Mouse (Mus musculus): ENCODE results near the gene Tbl1x. TPM values are rescaled to one million over a fixed set of nuclear protein-coding genes. Genes with fewer than 3 reads are reported as not detected.
A peak's percentile ranks its signal among the peaks of the same experiment; 100 is the strongest.

Gene Tbl1x
- polyA plus RNA-seq, 1 experiment: 33.4 TPM

- H3K4me3 ChIP-seq (ENCODE audit: insufficient read depth, low read length): peak overlapping the region; percentile 86
- H3K27ac ChIP-seq (ENCODE audit: insufficient read depth, low read length): peak overlapping the region; percentile 91
- no peak for TF ChIP-seq CTCF (IDR thresholded peaks at IDR 0.05; ENCODE audit: extremely low read depth, insufficient read depth, low read length)
- no peak for TF ChIP-seq POLR2A (IDR thresholded peaks at IDR 0.05; ENCODE audit: extremely low read depth, insufficient read depth, low read length)
- no peaks in the 10 kb centered on the region for H3K4me1 ChIP-seq (ENCODE audit: control insufficient read depth, insufficient read depth, low read length)
These were observed 1.0 kb upstream of the Tbl1x start for GRCm38 (mm10) chrX:77509776-77510175.

DNA sequence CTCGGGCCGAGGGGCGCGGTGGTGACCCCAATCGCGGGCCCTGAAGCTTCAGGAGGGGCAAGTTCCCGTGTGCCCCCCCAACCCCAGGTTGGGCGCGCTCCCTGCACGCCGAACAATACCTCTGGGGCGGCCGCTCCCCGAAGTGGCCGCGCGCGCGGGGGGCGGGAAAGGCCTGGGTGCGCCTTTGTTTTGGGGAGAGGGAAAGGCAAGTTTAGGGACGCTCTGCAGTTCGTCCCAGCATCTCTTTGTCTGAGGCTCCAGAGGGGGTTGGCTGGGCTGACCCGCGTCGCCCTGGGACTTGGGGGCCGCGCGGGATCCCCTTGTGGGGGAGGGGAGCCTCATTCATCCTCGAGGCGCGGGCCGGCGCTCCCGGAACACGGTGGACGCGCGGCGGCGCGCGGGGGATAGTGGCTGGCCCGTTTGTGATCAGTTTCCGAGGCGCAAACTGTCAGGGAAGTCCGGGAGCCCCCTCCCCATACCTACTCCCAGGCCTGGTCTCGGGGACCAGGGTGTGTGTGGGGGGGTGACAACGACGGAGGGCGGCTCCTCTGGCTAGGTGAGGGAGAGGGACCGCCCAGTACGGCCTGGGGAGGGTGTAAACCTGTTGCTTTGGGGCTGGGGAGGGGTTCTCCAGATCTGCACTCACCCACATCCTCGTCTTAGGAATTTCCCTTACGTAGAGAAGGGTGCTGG is 634 bp downstream of the Tbl1x start:
- H3K4me1 ChIP-seq (ENCODE audit: control insufficient read depth, insufficient read depth, low read length): no peaks in the 10 kb centered on the region
- TF ChIP-seq CTCF (IDR thresholded peaks at IDR 0.05; ENCODE audit: extremely low read depth, insufficient read depth, low read length) (no peak), POLR2A (IDR thresholded peaks at IDR 0.05; ENCODE audit: extremely low read depth, insufficient read depth, low read length) (no peak)
- peak overlapping the region; percentile 86 for H3K4me3 ChIP-seq (ENCODE audit: insufficient read depth, low read length)

DNA sequence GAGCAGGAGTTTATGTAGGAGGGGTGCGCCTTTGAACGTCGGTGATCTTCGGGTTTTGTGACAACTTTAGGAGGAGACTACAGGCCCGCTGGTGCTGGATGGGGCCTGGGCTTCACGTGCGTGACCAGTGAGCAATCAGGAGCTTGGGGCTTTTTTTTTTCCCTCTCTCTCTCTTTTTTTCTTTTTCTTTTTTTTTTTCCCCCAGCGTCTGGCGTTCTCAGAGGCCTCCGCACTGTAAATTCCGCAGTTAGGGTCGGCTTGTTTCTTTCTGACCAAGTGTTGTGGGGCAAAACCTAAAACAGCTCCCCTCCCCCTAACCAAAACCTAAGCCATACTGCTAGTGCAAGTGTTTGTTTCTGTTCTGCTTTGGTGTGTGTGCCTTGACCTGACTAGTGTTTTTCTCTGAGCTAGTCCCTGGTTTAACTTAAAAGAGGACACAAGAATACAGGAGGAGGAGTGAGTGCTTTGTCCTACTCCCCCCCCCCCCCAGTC is 1.2 kb downstream of the Tbl1x start:
- Histone ChIP-seq H3K4me3 (ENCODE audit: insufficient read depth, low read length) (peak overlapping the region; percentile 86), H3K4me1 (ENCODE audit: control insufficient read depth, insufficient read depth, low read length) (no peaks in the 10 kb centered on the region), H3K27ac (ENCODE audit: insufficient read depth, low read length) (peak overlapping the region; percentile 92)
- TF ChIP-seq POLR2A (IDR thresholded peaks at IDR 0.05; ENCODE audit: extremely low read depth, insufficient read depth, low read length) (no peak), CTCF (IDR thresholded peaks at IDR 0.05; ENCODE audit: extremely low read depth, insufficient read depth, low read length) (no peak)

More for the DNA sequence above, 634 bp downstream of the Tbl1x start:
- peak overlapping the region; percentile 92 for H3K27ac ChIP-seq (ENCODE audit: insufficient read depth, low read length)

DNA sequence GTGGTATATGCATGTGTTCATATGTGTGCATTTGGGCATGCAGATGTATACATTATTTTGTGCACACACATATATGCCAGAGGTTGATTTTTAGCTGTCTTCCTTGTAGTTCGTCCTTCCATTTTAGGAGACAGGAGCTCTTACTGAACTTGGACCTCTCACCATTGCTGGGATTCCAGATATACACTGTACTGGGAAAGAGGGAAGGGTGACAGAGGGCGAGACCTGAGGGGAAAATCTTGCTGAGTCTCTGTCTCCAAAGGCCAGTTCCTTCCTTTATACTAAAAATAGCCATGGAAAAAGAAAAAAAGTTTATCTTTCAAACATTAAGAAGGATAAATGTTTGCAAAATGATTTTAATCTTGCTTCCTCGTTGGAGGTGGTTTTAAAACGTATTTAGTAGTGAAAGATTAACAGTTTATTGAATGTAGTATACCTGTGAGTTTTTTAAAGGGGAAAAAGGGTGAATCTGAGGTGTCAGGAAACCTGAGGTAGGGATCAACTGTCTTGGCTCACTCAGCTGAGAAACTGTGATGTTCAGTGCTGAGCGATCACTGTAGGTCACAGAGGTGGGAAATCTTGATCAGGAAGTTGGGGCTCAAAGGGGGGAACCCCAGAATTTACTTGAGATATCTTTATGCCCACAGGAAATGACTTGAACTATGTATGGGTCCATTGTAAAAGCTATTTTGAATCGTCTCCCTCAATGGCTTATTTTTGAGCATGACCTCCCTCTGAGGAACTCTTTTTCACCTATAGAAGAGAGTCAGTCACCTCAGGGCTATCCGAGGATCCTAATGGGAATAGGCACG is 6.7 kb downstream of the Tbl1x start:
- Histone ChIP-seq H3K4me1 (ENCODE audit: control insufficient read depth, insufficient read depth, low read length) (no peaks in the 10 kb centered on the region; the same call in 1 of the 2 replicates), H3K4me3 (ENCODE audit: insufficient read depth, low read length) (no peak overlapping the region), H3K27ac (ENCODE audit: insufficient read depth, low read length) (no peak overlapping the region)
- TF ChIP-seq POLR2A (IDR thresholded peaks at IDR 0.05; ENCODE audit: extremely low read depth, insufficient read depth, low read length) (no peak), CTCF (IDR thresholded peaks at IDR 0.05; ENCODE audit: extremely low read depth, insufficient read depth, low read length) (no peak)

GRCm38 (mm10) chrX:77518929-77519328 is 8.1 kb downstream of the Tbl1x start:
- Histone ChIP-seq H3K4me1 (ENCODE audit: control insufficient read depth, insufficient read depth, low read length) (no peaks in the 10 kb centered on the region; the same call in 1 of the 2 replicates), H3K4me3 (ENCODE audit: insufficient read depth, low read length) (no peak overlapping the region), H3K27ac (ENCODE audit: insufficient read depth, low read length) (no peak overlapping the region)
- no peak for TF ChIP-seq CTCF (IDR thresholded peaks at IDR 0.05; ENCODE audit: extremely low read depth, insufficient read depth, low read length)
- TF ChIP-seq POLR2A (IDR thresholded peaks at IDR 0.05; ENCODE audit: extremely low read depth, insufficient read depth, low read length): no peak

GRCm38 (mm10) chrX:77522842-77523375 is 12.1 kb downstream of the Tbl1x start:
- TF ChIP-seq CTCF (IDR thresholded peaks at IDR 0.05; ENCODE audit: extremely low read depth, insufficient read depth, low read length): no peak
- no peak for TF ChIP-seq POLR2A (IDR thresholded peaks at IDR 0.05; ENCODE audit: extremely low read depth, insufficient read depth, low read length)
- Histone ChIP-seq H3K27ac (ENCODE audit: insufficient read depth, low read length) (no peak overlapping the region), H3K4me1 (ENCODE audit: control insufficient read depth, insufficient read depth, low read length) (no peaks in the 10 kb centered on the region; the same call in 1 of the 2 replicates), H3K4me3 (ENCODE audit: insufficient read depth, low read length) (no peak overlapping the region)

DNA sequence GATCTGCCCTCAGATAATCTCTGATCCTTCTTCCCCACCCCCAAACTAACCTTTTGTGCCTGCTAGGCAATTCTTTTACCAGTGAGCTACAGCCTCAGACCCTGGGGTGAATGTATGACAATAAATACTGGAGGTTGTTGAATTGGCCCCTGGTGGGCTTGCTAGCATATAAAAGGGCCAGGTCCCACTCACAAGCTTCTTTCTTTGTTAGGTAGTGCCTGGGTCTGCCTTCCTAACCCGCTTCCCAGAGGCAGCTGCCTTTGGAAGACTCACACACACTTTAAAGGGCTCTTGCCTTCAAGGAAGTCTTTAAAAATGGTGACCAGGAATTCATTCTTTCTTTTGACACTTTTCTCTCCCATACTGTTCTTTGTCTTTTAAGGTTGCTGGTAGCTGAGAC is 14.4 kb downstream of the Tbl1x start:
- TF ChIP-seq CTCF (IDR thresholded peaks at IDR 0.05; ENCODE audit: extremely low read depth, insufficient read depth, low read length): no peak
- no peak for TF ChIP-seq POLR2A (IDR thresholded peaks at IDR 0.05; ENCODE audit: extremely low read depth, insufficient read depth, low read length)
- no peak overlapping the region for H3K27ac ChIP-seq (ENCODE audit: insufficient read depth, low read length)
- no peak overlapping the region for H3K4me3 ChIP-seq (ENCODE audit: insufficient read depth, low read length)
- H3K4me1 ChIP-seq (ENCODE audit: control insufficient read depth, insufficient read depth, low read length): no peaks in the 10 kb centered on the region; the same call in 1 of the 2 replicates

DNA sequence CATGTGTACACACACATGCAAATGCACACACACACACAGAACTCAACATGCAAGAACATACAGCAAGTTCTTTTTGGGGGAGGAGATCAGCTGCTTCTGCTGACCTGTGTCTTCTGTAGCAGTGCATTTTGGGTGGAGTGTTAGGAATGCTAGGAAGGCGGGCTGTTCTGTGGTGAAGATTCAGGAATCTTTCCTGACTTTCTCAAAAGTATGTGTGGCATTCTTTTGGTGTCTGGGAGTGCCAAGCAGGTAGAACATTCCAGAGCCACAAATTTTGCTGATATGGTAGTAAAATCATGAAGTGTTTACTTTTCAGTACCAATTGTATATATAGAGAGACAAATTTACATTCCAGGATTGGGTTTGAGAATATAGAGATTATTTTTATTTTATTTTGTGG is 17.6 kb downstream of the Tbl1x start:
- H3K4me3 ChIP-seq (ENCODE audit: insufficient read depth, low read length): no peak overlapping the region
- TF ChIP-seq CTCF (IDR thresholded peaks at IDR 0.05; ENCODE audit: extremely low read depth, insufficient read depth, low read length): no peak
- no peak for TF ChIP-seq POLR2A (IDR thresholded peaks at IDR 0.05; ENCODE audit: extremely low read depth, insufficient read depth, low read length)

DNA sequence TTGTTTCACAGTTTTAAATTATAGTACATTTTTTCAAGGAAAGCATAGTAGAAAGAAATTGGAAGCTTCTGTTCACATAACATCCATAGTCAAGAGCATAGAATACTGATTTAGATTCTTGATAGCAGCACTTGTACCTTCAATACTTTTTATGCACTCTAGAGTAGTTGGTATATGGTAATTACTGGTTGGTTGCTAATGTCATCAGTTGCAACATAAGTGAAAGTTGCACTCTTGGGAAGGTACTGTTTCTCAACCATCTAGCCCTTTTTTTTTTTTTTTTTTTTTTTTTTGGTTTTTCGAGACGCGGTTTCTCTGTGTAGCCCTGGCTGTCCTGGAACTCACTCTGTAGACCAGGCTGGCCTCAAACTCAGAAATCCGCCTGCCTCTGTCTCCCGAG is 20.2 kb downstream of the Tbl1x start:
- no peaks in the 10 kb centered on the region; the same call in 1 of the 2 replicates for H3K4me1 ChIP-seq (ENCODE audit: control insufficient read depth, insufficient read depth, low read length)
- no peak for TF ChIP-seq POLR2A (IDR thresholded peaks at IDR 0.05; ENCODE audit: extremely low read depth, insufficient read depth, low read length)
- TF ChIP-seq CTCF (IDR thresholded peaks at IDR 0.05; ENCODE audit: extremely low read depth, insufficient read depth, low read length): no peak
- H3K4me3 ChIP-seq (ENCODE audit: insufficient read depth, low read length): no peak overlapping the region
- H3K27ac ChIP-seq (ENCODE audit: insufficient read depth, low read length): no peak overlapping the region

More for the DNA sequence above, 17.6 kb downstream of the Tbl1x start:
- H3K4me1 ChIP-seq (ENCODE audit: control insufficient read depth, insufficient read depth, low read length): no peaks in the 10 kb centered on the region; the same call in 1 of the 2 replicates
- H3K27ac ChIP-seq (ENCODE audit: insufficient read depth, low read length): no peak overlapping the region
